Mouse (Mus musculus) erythroblast, embryonic 14.5 days (primary cell): ENCODE data around the gene Cd276.

Experiments used
- GATA1 ChIP-seq: IDR thresholded peaks from 2 replicates; pipeline ENCODE4 v1.6.1; 2012; ENCODE audit warnings: low read length, inconsistent platforms, mixed read lengths
- TAL1 ChIP-seq: IDR thresholded peaks from 3 replicates; pipeline ENCODE4 v1.6.1; 2012; ENCODE audit warnings: low read length, inconsistent platforms, mixed read lengths

DNA sequence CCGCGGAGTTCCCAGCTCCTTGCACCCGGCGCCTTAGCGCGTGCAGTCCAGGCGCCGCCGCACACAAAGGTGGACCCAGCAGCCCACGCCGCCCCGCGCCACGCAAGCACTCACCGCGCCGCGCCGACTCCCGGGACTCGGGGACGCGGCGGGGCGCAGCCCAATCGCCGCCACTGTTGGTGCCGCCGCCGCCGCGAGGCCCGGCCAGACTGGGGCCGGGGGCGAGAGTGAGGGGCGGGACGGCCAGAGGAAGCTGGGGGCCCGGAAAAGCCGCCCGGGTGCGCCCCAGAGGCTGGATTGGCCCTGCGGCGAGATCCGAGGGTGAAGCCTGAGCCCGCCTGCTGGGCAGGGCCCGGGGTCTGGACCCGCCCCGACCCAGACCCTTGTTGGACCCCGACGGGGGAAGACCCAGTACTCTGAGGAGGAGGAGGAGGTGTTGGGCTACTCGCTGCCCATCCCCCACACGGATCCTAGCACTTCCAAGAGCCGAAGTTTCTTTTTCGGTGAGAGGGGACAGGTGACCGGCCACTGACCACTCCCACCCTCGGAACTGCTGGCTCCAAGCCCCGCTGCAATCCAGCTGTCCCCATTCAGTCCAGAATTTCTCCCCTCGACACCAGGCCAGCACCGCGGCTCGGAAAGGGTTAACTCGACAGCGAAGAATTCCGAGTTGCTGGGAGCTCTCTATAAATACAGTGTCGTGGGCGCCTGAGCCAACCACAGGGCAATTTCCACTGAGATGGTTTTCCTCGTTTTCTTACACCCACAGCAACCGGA lies at the start of gene Cd276:
- TF ChIP-seq GATA1 (no peak), TAL1 (no peak)
